Mouse (Mus musculus): ENCODE measurements at regions not wholly inside any gene's neighbourhood (a gene's known extent, or its start where the extent isn't known, plus 50 kb on each side); places are given as distances from the start of the nearest gene placed in this dataset.

DNA sequence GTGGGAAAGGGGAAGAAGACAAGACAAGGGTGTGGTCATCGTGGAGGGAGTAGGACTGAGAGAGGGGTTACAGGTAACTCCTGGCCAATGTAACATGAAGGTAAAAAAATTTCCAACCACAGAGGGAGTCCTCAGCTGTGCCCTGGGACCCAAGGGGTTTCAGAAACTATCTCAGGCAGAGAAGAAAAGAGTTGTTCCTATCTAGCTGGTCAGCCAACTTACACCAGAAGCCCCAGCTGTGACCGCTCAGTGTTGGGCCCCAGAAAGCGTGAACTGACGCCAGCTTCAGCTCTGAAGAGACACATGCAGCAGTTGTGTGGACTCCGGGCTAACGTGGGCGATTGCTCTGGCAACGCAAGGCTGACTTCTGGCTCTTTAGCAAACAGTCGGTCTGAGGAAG lies 52.2 kb downstream of the Rhob start:
- DNase-seq (ENCODE audit: low read depth, low spot score) = no peak

DNA sequence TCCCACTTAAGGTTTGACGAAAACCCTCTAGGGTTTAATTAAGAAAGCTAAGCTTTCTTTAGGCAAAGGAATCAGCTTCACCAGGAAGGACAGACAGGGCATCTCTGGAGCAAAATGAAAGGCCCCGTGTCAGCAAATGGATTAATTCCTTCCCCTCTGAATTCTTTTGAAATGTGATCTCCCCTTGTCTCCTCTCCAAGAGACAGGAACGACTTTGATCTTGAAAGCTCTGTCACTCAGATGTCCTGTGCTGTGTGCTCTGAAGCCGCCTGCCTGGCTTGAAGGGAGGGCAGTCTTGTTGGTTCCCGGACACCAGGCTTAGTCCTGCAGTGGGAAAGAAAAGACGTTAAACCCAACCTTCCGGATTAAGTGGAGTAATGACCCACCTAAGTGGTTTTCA lies 52.8 kb downstream of the Rhob start:
- no peak for DNase-seq (ENCODE audit: low read depth, low spot score)

DNA sequence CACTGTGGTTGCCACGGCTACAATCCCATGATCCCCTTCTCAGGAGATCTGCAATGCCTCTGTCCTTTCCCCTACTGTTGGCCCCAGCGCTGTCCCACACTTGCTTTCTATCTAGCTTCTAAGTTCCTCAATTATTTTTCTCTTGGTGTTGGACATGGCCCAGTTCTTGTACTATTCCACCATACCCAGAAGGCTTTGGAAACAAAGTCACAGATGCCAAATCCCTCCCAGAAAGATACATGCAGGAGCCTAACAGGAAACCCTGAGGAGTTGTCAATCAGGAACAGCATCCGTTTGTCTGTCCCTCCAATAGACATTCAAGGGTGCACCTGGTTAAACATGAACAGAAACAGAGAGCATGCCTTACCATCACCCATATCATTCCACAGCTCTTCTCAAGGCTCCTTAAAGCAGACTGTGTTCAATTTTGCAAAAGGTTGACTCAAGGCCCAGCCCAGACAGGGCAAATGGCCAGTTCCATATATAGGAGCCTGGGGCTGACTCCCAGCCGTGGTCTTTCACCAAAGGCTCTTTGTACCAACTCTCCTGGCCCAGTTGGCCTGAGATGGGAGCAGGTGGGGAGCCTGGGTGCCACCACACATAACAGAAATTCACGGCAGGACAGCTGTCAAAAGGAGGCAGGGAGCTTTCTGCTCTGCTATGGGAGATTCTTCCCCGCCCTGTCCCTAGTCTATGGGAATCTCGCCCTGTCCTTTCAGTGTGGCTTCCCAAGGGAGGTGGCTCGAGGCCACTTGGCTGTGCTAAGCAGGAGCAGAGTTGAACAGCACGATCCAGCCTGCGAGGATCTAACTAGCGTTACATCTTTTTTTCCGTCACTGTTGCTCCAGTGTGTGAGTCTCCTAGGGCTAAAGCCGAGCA lies 54.6 kb downstream of the Rhob start:
- DNase-seq (ENCODE audit: low read depth, low spot score) = peak; percentile 47

DNA sequence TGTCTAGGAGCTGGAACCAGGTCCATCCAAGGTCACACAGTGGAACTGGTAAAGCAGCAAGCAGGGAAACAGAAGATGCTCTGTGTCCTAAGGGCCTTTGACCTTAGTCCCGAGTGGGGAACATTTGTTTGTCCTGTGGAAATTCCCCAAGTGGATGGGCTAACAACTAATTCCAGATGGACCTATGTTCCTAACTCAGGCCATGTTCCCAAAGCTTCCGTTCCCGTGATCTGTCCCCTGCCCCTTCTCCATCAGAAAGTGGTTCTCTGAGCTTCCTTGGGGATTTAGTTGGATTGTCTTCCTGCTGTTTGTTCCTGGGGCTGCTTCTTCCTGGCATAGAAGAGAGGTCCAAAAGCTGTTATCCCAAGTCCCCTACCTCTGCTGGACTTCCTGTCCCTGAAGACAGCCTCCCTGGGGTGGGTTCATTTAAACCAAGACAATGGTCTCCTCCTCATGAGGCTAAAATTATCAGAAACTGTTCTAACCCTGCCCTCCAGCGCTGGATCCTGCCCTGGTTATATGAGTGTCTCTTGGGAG lies 55.8 kb downstream of the Rhob start:
- DNase-seq (ENCODE audit: low read depth, low spot score) = no peak

DNA sequence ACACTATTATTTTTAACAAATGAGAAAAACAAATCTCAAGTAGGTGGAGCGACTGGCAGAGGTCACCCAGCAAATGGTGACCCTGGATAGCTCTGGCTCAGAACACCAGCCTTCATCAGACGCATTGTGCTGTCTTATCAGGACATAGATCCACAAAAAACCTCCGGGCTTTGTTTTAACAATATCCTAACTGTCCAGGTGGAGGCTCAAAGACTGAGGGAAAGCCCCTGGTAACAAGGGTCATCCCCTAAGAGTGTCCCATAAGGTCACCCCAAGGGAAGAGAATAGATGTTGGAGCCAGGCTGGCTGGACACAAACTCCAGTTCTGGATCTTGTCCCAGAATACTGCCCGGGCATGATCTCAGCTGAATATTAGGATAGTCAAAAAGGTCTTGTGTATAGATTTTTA lies 56.6 kb downstream of the Rhob start:
- DNase-seq (ENCODE audit: low read depth, low spot score) = no peak

DNA sequence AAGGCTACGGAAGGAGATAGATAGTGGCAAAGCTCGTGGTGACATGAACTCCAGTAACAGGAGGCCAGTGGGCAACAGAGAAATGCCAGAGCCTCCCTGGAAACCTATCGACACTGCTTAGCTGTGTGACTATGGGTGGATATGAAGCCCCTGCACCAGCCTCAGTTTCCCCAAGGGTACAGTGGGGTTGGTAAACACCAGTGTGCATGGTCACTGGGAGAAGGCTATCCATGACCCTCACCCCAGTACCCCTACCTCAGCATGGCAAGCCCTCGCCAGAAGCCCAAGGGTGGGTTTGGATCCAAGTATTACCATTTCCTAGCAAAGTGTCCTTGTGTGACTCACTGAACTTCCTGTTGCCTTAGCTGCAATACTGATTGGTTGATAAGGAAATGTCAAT lies 58.5 kb downstream of the Rhob start:
- DNase-seq (ENCODE audit: low read depth, low spot score) = no peak

DNA sequence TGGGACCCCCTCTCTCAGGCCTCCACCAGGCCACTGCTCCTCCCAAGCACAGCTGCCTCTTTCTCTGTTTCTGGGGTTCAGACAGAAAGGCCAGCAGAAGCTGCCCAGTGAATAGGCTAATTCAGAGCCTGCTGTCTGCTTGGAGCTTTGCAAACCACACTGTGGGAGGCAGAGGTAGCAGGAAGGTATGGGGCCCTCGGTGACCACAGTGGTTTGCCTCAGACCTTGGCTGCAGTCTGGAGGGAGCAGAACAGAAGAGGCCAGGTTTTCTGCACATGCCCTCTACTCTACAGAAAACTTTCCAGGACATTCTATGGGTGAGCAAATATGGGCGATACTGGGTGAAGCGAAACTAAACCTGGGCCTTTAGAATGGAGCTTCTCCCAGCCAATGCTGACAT lies 59.4 kb downstream of the Rhob start:
- no peak for DNase-seq (ENCODE audit: low read depth, low spot score)

DNA sequence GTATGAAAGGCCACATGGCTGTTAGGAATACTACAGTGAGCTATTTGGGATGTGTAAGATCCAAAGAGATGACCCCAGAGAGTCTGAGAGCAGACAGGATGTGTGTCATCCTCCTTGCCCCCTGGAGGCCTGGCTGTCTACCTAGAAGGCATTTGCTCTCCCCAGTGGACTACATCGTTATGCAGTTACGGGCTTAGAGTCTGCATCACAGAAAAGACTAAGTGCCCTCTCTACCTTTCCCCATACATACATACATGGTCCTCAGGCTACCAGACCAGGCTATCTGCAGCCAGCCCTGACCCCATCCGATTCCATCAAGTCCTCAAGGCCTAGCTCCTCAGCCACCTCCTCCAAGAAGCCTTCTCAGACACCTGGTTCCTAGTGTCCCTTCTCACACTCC lies 59.9 kb downstream of the Rhob start:
- peak; percentile 48 for DNase-seq (ENCODE audit: low read depth, low spot score)

DNA sequence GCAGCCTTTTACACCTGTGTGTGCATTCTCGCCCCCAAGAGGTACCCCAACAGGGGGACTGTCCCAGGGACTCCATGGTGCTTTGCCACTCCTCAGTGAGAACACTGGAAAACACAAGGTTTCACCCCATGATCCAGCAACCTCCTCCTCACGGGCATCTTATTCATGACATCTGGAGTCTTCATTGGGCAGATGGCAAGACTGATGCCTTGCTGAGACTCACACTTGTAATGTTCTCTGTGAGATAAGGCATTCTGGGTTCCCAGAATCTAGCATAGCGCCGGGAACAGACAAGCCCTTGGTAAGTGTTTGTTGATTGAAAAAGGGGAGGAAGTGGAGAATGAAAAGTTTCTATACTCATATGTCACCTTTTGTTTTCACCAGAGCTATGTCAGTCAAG lies 60.3 kb downstream of the Rhob start:
- DNase-seq (ENCODE audit: low read depth, low spot score) = no peak

DNA sequence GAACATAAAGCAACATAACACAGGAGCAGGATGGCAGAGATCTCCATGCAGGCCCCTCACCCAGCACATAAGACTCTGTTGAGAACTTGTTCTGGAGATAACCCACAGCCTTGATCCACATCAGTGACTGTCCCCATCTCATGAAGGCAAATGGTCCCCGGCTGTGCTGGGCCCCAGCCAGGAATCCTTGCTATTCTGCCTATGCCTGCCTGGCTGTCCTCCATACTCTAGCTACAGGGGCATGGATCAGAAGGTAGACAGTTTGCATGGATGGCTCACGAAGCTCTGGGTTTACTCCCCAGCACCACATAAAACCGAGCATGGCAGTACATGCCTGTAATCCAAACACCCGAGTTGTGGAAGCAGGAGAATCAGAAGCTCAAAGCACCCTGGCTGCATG lies 61.2 kb downstream of the Rhob start:
- no peak for DNase-seq (ENCODE audit: low read depth, low spot score)

DNA sequence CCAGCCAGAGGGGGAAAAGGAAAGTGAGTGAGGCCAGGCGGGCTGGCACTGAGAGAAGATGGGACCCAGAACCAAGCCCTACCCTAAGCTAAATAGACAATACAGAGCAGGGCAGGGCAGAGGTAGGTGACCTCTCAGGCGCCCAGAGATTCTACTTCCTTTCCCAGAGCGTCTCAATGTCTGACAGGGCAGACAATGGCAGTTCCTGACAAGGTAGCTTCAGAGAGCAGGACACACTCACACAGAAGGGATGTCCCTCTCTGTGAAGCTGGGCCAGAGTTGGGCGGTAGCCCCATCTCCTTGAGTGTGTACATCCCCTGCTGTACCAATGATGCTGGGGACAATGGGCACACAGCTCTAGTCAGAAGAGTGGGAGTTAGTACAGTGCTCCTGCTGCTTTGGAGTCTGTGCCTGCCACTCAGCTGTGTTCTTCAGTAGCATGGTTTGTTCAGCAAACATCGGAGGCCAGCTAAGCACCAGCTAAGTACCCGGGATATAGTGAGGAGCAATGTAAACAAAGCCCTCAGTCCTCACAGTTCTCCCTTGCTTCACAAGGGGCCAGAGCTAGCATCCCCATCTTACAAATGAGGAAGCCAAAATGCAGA lies 62.7 kb downstream of the Rhob start:
- no peak for DNase-seq (ENCODE audit: low read depth, low spot score)

DNA sequence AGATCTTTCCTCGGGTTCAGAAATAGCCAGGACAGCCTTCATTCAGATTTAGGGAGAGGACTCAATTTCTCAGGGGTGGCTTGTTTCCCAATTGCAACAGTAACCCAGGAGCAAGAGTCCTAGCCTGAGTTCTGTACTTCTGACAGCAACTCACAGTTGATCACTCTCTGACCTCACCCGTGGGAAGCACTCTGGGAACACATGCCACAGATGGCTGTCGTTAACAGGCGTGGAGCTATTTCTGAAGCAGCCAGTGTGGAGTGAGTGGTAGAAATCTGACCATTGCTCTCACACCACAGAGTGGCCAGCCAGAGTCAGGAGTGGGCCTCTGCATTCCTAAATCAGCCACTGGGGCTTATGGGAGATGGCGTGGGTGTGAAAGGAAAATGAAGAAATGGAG lies 63.3 kb downstream of the Rhob start:
- peak; percentile 78 for DNase-seq (ENCODE audit: low read depth, low spot score)

DNA sequence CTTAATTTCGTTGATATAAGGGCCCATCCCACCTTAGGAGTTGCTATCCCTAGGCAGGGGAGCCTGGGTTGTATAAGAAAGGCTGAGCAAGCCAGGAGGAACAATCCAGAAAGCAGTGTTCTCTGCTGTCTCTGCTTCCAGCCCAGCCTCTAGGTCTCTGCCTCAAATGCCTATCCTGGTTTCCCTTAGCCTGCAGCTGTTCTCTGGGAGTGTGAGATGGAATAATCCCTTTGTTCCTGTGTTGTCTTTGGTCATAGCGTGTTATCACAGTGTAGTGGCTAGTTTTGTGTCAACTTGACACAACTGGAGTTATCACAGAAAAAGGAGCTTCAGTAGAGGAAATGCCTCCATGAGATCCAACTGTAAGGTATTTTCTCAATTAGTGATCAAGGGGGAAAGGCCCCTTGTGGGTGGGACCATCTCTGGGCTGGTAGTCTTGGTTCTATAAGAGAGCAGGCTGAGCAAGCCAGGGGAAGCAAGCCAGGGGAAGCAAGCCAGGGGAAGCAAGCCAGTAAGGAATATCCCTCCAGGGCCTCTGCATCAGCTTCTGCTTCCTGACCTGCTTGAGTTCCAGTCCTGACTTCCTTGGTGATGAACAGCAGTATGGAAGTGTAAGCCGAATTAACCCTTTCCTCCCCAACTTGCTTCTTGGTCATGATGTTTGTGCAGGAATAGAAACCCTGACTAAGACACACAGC lies 64.0 kb downstream of the Rhob start:
- DNase-seq (ENCODE audit: low read depth, low spot score) = peak; percentile 45

DNA sequence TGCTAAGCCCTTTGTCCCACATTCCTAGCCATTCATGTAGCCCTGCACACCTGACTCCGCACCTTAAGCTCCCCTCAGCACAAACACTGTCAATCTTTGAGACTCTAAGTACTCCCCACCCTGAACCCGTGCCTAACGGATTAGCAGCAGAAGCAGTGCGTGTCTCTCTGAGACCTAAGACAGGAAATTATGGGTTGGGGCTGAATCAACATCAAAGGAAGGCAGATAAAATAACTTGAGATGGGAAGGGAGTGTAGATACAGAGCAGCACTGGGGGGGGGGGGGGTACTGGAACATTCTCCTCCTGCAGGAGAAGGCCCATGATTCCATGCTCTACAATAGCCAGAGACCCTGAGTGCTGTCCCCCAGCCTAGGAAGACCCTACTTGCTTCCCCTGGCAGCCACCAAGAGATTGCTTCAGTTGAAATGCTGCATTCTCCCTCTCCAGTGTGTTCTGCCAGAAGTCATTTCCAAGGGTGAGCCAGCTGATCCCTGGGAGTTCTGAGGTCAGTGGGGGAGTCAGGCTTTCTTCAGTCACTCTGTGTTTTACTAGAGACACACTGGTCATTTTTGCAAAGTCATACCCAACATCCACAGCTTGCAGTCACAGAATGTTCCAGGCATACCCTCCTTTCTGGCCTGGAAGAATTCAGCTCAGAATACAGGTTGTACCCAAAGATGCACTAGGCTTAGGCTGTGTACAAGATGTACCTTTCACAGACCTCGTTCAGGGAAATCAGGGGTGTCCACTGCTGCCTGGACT lies 71.4 kb downstream of the Rhob start:
- no peak for DNase-seq (ENCODE audit: low read depth, low spot score)

DNA sequence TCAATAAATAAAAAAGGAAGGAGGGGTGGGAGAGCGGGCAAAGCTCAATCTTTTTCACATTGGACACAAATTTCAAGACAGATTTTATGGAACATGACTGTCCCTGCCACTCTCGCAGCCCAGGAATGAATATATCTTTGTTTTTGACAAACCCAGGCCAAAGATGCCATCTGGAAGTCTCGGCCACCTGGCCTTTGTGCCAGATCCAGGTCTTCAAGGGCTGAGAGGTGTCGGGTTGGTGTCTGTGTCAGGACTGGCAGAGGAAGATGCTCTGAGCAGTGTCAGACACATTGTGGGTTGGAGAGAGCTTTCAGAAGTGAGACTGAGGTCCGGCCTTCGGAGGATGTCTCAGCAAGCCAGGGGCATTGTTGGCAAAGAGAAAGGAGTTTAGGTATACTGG lies 75.3 kb downstream of the Rhob start:
- no peak for DNase-seq (ENCODE audit: low read depth, low spot score)

DNA sequence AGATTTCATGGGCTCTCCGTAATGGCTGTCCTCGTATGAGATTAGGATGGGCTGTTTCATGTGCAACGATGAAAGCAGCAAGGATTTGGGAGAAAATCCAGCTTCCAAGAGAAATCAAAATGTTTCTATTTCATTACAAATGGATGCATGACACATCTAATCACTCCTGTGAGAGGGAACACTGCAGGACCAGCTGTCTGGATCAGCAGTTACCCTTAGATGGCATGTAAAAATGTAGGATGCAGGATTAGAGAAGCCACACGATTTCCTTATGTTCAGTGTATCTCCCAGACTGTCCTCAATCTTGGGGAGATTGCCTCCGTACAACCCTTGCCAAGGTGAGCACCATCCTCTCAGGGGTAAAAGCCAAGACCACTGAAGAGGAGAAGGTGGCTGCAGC lies 77.1 kb downstream of the Rhob start:
- no peak for DNase-seq (ENCODE audit: low read depth, low spot score)

DNA sequence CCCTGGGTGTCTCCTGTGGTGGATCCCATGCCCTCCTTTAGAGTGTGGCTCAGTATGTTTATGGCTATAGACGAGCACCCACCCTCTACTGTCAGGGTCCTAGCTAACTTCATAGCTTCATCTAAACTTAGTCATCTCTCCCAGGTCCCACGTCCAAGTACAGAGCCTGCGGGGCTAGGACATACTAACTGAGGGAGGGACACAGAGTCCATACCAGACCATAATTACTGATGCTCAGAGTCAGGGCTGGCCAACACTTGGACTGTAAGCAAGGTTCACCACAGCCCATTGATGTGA lies 78.6 kb downstream of the Rhob start:
- DNase-seq (ENCODE audit: low read depth, low spot score) = no peak

DNA sequence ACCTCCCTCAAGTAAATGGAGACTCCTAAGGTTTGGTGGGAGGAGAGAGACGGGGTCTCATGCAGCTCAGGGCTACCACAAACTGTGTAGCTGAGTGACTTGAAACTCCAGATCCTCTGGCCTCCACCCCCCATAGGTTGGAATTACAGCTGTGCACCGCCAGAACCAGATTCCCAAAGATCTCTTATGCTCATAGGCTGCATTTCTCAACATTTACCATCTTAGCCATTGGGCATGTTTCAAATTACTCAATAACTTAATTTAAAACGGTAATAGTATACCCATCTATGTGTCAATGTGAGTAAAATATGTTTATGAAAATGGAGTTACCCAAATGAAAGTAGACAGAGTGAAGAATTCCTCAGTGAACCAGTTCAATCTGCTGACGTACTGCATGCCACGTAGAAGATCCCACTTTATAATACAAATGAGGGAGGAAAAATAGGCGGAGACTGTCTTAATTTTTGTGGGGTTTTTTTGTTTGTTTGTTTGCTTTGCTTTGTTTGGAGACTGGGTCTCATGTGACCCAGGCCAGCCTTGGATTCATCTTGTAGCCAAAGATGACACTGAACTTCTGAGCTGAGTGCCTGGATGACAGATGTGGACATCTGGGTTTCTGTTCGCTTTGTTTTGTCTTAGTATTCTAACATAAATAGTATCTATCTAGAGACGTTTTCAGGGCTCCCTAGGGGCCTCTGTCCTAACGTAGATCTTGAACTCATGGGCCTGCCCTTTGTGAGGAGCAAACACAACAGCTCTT lies 79.1 kb downstream of the Rhob start:
- DNase-seq (ENCODE audit: low read depth, low spot score) = no peak

DNA sequence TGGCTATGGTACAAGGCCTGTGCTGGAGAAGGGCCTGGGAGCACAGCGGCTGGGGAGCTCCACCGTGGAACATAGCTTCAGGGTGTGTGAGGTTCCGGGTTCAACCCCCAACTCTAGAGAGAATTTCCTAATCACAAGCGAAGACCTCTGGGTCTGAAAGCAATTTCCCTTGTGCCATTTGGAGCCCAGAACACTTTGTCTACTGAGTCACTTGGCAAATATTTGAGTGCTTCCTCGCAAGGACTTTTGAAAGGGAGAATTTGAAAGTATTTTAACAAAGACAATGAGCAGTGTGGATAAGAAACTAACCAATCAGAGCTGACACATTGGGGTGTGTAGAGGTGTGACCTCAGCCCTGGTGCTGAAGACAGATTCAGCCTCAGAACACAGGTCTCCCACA lies 80.9 kb downstream of the Rhob start:
- peak; percentile 72 for DNase-seq (ENCODE audit: low read depth, low spot score)

DNA sequence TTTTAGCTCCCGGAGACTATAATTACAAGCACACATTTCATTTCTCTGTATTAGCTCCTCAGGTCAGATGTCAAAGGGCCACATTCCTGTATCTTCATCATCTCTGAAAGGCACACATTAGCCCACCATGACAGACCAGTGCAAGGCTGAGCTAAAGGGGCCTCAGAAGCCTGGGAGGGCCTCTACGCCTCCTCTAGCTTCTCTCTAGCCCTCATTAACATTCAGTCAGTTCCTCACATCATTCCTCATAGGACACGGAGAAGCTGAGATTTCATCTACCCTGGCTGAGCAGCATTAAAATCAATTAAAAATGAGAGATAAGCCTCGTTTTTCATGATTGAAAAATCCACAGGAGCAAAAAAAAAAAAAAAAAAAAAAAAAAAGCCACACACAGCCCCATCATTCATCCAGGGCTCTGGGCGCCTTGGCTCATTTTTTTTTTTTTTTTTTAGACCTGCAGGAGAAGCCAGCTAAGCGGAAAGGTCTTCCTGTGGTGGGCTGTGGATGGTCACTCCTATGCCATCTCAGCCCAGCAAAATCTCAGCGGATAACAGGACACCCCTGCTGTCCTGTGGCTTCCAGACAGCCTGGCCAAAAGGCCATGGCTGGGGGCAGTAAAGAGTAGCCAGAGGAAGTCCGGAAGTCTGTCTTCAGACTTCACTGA lies 82.5 kb downstream of the Rhob start:
- no peak for DNase-seq (ENCODE audit: low read depth, low spot score)

DNA sequence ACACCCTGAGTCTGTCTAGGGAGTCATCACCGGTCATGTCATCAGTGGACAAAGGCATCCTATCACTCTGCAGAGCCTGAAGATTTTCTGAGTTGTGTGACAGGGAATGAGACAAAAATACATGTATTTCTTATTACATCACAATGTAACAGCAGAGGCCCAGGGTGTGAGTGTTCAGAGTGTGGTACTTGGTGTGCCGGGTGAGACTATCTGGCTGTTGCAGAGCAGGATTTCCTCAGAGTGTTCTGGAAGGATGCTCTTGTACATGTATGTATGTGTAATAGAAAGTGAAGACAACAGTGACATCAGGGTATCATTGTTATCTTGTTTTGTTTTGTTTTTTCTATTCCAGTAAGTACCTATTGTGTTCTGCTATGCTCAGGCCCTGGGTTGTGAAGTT lies 87.7 kb downstream of the Rhob start:
- DNase-seq (ENCODE audit: low read depth, low spot score) = no peak

Data from 3T3-L1 (cell line).